Mouse (Mus musculus): ENCODE results near the gene Duxbl2. TPM values are rescaled to one million over a fixed set of nuclear protein-coding genes. Genes with fewer than 3 reads are reported as not detected.
"Not testable (repeated sequence)": the region's sequence is repeated elsewhere in the genome, so short reads cannot be mapped to it uniquely, and the experiment has no call there.

Gene Duxbl2
- polyA plus RNA-seq, 2 experiments, result 0.06 TPM; not detected in 1

DNA sequence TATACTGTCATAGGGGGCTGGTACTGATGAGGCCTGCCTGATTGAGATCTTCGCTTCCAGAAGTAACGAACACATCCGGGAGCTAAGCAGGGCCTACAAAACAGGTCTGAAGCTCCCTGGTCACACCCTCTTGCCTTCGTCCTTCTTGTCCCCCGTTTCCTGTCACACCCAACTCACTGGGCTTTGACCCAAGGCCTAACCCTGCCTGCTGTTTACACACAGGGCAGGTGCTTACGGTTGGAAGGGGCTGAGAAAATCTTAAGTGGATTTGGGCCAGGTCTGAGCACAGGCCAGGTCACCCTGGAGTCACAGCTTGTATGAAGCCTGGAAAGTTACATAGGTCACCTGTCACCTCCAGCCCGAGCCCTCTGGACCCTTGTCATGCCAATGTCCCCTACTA is 37.9 kb downstream of the Duxbl2 start:
- H3K27ac ChIP-seq; H3K4me2 ChIP-seq (ENCODE audit: low read depth); DNase-seq (ENCODE audit: low read depth in 3 of 3, low spot score in 3 of 3); H3K36me3 ChIP-seq (replicated peaks; ENCODE audit: control insufficient read depth, insufficient read depth, low read depth); H3K9ac ChIP-seq (replicated peaks); H3K27me3 ChIP-seq (ENCODE audit: control insufficient read depth, insufficient read depth, low read length); ATAC-seq (ENCODE audit: insufficient read depth); H3K4me3 ChIP-seq (ENCODE audit: insufficient read depth in 1 of 2, low read depth in 2 of 2, low read length in 2 of 2); H3K4me1 ChIP-seq (replicated peaks; ENCODE audit: control insufficient read depth in 2 of 2, insufficient read depth in 2 of 2, low read length in 1 of 2); H3K9me3 ChIP-seq (ENCODE audit: control insufficient read depth, low read length): not testable (repeated sequence)
- WGBS (ENCODE audit: insufficient replicate concordance), result no CpG with 5 or more reads among the region's 7 CpGs

DNA sequence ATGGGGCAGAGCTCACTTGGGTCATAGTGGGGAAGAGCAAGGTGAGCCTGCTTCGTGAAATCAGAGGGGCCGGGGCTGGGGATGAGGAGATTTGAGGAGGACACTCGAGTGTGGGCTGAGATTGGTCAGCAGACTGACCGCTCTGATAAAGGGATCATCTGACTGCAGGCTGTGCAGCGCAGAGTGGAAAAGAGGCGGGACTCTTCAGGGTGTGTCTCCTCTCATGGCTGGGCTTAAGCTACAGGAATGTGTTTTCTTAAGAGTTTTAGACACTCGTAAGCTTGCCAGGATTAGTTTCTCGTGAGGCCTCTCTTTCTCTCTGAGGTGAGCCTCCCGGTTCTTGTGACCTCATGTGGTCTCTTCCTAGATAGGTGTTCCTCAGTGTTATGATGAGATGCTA is 43.0 kb downstream of the Duxbl2 start:
- not testable (repeated sequence) for ATAC-seq (ENCODE audit: insufficient read depth); H3K4me2 ChIP-seq (ENCODE audit: low read depth); H3K9ac ChIP-seq (replicated peaks); H3K4me1 ChIP-seq (replicated peaks; ENCODE audit: control insufficient read depth in 2 of 2, insufficient read depth in 2 of 2, low read length in 1 of 2); H3K36me3 ChIP-seq (replicated peaks; ENCODE audit: control insufficient read depth, insufficient read depth, low read depth); DNase-seq (ENCODE audit: low read depth in 3 of 3, low spot score in 3 of 3); H3K27me3 ChIP-seq (ENCODE audit: control insufficient read depth, insufficient read depth, low read length); H3K4me3 ChIP-seq (ENCODE audit: insufficient read depth in 1 of 2, low read depth in 2 of 2, low read length in 2 of 2); H3K27ac ChIP-seq; H3K9me3 ChIP-seq (ENCODE audit: control insufficient read depth, low read length)
- WGBS (ENCODE audit: insufficient replicate concordance), result no CpG with 5 or more reads among the region's 9 CpGs

- WGBS (ENCODE audit: insufficient replicate concordance), result no CpG with 5 or more reads among the region's 5 CpGs
- H3K9ac ChIP-seq (replicated peaks); H3K27ac ChIP-seq; ATAC-seq (ENCODE audit: insufficient read depth); H3K27me3 ChIP-seq (ENCODE audit: control insufficient read depth, insufficient read depth, low read length); H3K36me3 ChIP-seq (replicated peaks; ENCODE audit: control insufficient read depth, insufficient read depth, low read depth); H3K4me3 ChIP-seq (ENCODE audit: insufficient read depth in 1 of 2, low read depth in 2 of 2, low read length in 2 of 2); H3K9me3 ChIP-seq (ENCODE audit: control insufficient read depth, low read length); H3K4me2 ChIP-seq (ENCODE audit: low read depth); H3K4me1 ChIP-seq (replicated peaks; ENCODE audit: control insufficient read depth in 2 of 2, insufficient read depth in 2 of 2, low read length in 1 of 2); DNase-seq (ENCODE audit: low read depth in 3 of 3, low spot score in 3 of 3): not testable (repeated sequence)
Observed at GRCm38 (mm10) chr14:26162423-26162822, 44.3 kb downstream of the Duxbl2 start.

DNA sequence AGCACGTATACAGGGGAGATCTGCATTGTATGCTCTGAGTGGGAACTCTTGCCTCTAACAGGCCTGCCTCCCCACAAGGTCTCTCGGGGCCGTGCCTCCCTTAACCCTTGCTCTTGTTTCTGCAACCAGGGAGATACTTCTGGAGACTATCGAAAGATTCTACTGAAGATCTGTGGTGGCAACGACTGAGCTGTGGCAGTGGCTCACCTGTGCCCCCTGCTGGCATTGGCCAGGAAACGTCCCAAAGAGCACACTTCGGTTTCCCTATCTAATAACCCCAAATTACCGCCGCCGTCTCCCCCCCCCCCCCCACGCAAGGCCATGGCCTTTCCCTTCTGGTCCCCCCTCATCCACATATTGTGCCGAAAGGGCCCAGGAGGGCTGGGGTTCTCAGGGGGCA is 47.1 kb downstream of the Duxbl2 start:
- H3K27me3 ChIP-seq (ENCODE audit: control insufficient read depth, insufficient read depth, low read length); H3K4me2 ChIP-seq (ENCODE audit: low read depth); H3K9me3 ChIP-seq (ENCODE audit: control insufficient read depth, low read length); H3K27ac ChIP-seq; H3K4me1 ChIP-seq (replicated peaks; ENCODE audit: control insufficient read depth in 2 of 2, insufficient read depth in 2 of 2, low read length in 1 of 2); H3K9ac ChIP-seq (replicated peaks); H3K36me3 ChIP-seq (replicated peaks; ENCODE audit: control insufficient read depth, insufficient read depth, low read depth); H3K4me3 ChIP-seq (ENCODE audit: insufficient read depth in 1 of 2, low read depth in 2 of 2, low read length in 2 of 2); DNase-seq (ENCODE audit: low read depth in 3 of 3, low spot score in 3 of 3); ATAC-seq (ENCODE audit: insufficient read depth): not testable (repeated sequence)
- WGBS (ENCODE audit: insufficient replicate concordance), result no CpG with 5 or more reads among the region's 12 CpGs

DNA sequence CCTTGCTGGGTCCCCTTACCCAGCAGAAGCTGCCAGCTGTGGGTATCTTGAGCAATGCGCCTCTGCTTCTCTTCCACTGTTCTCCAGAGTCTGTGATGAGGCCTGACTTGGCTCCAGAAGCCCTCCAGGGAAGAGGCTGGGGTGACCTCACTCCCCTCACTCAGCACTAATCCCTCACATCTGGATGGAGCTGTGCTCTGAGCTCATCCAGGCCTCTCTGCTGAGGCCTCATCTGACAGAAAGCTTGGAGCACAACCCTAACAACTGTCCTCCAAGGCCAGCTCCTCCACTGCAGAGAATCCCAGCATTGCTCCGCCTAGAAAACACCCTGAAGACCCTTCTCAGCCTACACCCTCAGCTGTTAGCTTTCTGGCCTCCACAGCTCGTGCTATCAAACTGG is 55.8 kb downstream of the Duxbl2 start:
- H3K9ac ChIP-seq (replicated peaks); H3K9me3 ChIP-seq (ENCODE audit: control insufficient read depth, low read length); H3K4me3 ChIP-seq (ENCODE audit: insufficient read depth in 1 of 2, low read depth in 2 of 2, low read length in 2 of 2); H3K27ac ChIP-seq; ATAC-seq (ENCODE audit: insufficient read depth); H3K36me3 ChIP-seq (replicated peaks; ENCODE audit: control insufficient read depth, insufficient read depth, low read depth); H3K4me2 ChIP-seq (ENCODE audit: low read depth); DNase-seq (ENCODE audit: low read depth in 3 of 3, low spot score in 3 of 3); H3K4me1 ChIP-seq (replicated peaks; ENCODE audit: control insufficient read depth in 2 of 2, insufficient read depth in 2 of 2, low read length in 1 of 2); H3K27me3 ChIP-seq (ENCODE audit: control insufficient read depth, insufficient read depth, low read length): not testable (repeated sequence)
- no CpG with 5 or more reads among the region's 3 CpGs for WGBS (ENCODE audit: insufficient replicate concordance)

DNA sequence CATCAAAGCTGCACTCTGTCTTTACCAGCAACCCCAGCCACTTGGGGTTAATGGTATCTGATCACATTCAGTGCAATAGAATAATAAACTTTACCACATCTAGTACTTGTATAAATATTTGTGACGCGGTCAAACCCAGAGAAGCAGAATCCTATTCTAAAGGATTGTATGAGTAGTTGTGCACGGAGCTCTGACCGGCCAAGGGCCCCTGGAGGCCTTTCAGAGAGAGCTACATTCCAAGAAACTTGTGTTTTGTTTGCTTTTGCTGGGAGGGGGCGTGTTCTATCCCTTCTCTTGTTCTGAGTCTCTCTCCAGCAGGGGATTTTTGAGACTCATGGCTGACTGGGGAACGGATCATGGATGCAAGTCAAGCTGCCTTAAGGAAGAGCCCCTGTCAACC is 56.9 kb downstream of the Duxbl2 start:
- H3K4me1 ChIP-seq (replicated peaks; ENCODE audit: control insufficient read depth in 2 of 2, insufficient read depth in 2 of 2, low read length in 1 of 2); H3K27me3 ChIP-seq (ENCODE audit: control insufficient read depth, insufficient read depth, low read length); H3K36me3 ChIP-seq (replicated peaks; ENCODE audit: control insufficient read depth, insufficient read depth, low read depth); H3K9ac ChIP-seq (replicated peaks); H3K9me3 ChIP-seq (ENCODE audit: control insufficient read depth, low read length); H3K4me2 ChIP-seq (ENCODE audit: low read depth); H3K27ac ChIP-seq; H3K4me3 ChIP-seq (ENCODE audit: insufficient read depth in 1 of 2, low read depth in 2 of 2, low read length in 2 of 2); DNase-seq (ENCODE audit: low read depth in 3 of 3, low spot score in 3 of 3); ATAC-seq (ENCODE audit: insufficient read depth): not testable (repeated sequence)
- no CpG with 5 or more reads among the region's 6 CpGs for WGBS (ENCODE audit: insufficient replicate concordance)

Other genes starting within 250 kb of the Duxbl2 start
- 0.21 TPM in 1 of 2 replicates, not detected in the other for gene Plac9a, start 215.2 kb upstream of the Duxbl2 start, polyA plus RNA-seq (2012; rRNA removed)
- gene Plac9a, start 215.2 kb upstream of the Duxbl2 start, polyA plus RNA-seq (2014; fragmentation: Nextera tagmentation; extraction: Ambion mirVana), result 1.2 TPM in 1 of 2 replicates, not detected in the other
- 1.5 and 1.6 TPM in 2 replicates for gene Tmem254a, start 190.7 kb upstream of the Duxbl2 start, polyA plus RNA-seq (2012; rRNA removed)
- gene Tmem254a, start 190.7 kb upstream of the Duxbl2 start, polyA plus RNA-seq (2014; fragmentation: Nextera tagmentation; extraction: Ambion mirVana), result 0.80 and 1.8 TPM in 2 replicates
- gene Cphx1, start 180.0 kb upstream of the Duxbl2 start, polyA plus RNA-seq (2012; rRNA removed), result 0.18 and 0.26 TPM in 2 replicates
- not detected in 2 replicates for gene Cphx1, start 180.0 kb upstream of the Duxbl2 start, polyA plus RNA-seq (2014; fragmentation: Nextera tagmentation; extraction: Ambion mirVana)
- gene Duxbl1, start 139.8 kb upstream of the Duxbl2 start, polyA plus RNA-seq (2012; rRNA removed), result 0.11 TPM in 2 replicates
- gene Duxbl1, start 139.8 kb upstream of the Duxbl2 start, polyA plus RNA-seq (2014; fragmentation: Nextera tagmentation; extraction: Ambion mirVana), result 0.05 and 0.23 TPM in 2 replicates
- gene Gm9780, start 75.6 kb upstream of the Duxbl2 start, polyA plus RNA-seq (2012; rRNA removed), result 2.6 and 3.3 TPM in 2 replicates
- 1.2 and 1.9 TPM in 2 replicates for gene Gm9780, start 75.6 kb upstream of the Duxbl2 start, polyA plus RNA-seq (2014; fragmentation: Nextera tagmentation; extraction: Ambion mirVana)
- gene Tmem254c, start 51.0 kb upstream of the Duxbl2 start, polyA plus RNA-seq (2012; rRNA removed), result 5.0 and 6.0 TPM in 2 replicates
- 12.3 and 13.8 TPM in 2 replicates for gene Tmem254c, start 51.0 kb upstream of the Duxbl2 start, polyA plus RNA-seq (2014; fragmentation: Nextera tagmentation; extraction: Ambion mirVana)
- gene Cphx2, start 36.8 kb upstream of the Duxbl2 start, polyA plus RNA-seq (2012; rRNA removed), result not detected in 2 replicates
- gene Cphx2, start 36.8 kb upstream of the Duxbl2 start, polyA plus RNA-seq (2014; fragmentation: Nextera tagmentation; extraction: Ambion mirVana), result not detected in 2 replicates
- gene Cphx3, start 36.1 kb upstream of the Duxbl2 start, polyA plus RNA-seq (2012; rRNA removed), result not detected in 2 replicates
- gene Cphx3, start 36.1 kb upstream of the Duxbl2 start, polyA plus RNA-seq (2014; fragmentation: Nextera tagmentation; extraction: Ambion mirVana), result not detected in 2 replicates
- gene Plac9b, start 64.1 kb downstream of the Duxbl2 start, polyA plus RNA-seq (2012; rRNA removed), result 0.41 and 0.49 TPM in 2 replicates
- 1.9 and 3.2 TPM in 2 replicates for gene Plac9b, start 64.1 kb downstream of the Duxbl2 start, polyA plus RNA-seq (2014; fragmentation: Nextera tagmentation; extraction: Ambion mirVana)
- 5.9 and 6.7 TPM in 2 replicates for gene Tmem254b, start 88.7 kb downstream of the Duxbl2 start, polyA plus RNA-seq (2012; rRNA removed)
- gene Tmem254b, start 88.7 kb downstream of the Duxbl2 start, polyA plus RNA-seq (2014; fragmentation: Nextera tagmentation; extraction: Ambion mirVana), result 17.3 and 17.5 TPM in 2 replicates
- 0.13 TPM in 1 of 2 replicates, not detected in the other for gene Duxbl3, start 139.6 kb downstream of the Duxbl2 start, polyA plus RNA-seq (2012; rRNA removed)
- not detected in 2 replicates for gene Duxbl3, start 139.6 kb downstream of the Duxbl2 start, polyA plus RNA-seq (2014; fragmentation: Nextera tagmentation; extraction: Ambion mirVana)